Mouse (Mus musculus): ENCODE measurements around the gene Serp2. TPM values are rescaled to one million over a fixed set of nuclear protein-coding genes. Genes with fewer than 3 reads are reported as not detected.

Gene Serp2
- polyA plus RNA-seq, 1 experiment: 3.7 TPM

GRCm38 (mm10) chr14:76483701-76484100, 73.0 kb downstream of the Serp2 start:
- 100% methylated on average over 1 of the region's 1 CpGs for WGBS
- TF ChIP-seq CTCF (IDR thresholded peaks at IDR 0.05; ENCODE audit: borderline replicate concordance, control insufficient read depth, extremely low read depth, insufficient read depth, low read length, poor library complexity): no peak
- TF ChIP-seq POLR2A (IDR thresholded peaks at IDR 0.05; ENCODE audit: control insufficient read depth, extremely low read depth, insufficient read depth, low read length, poor library complexity): no peak
- Histone ChIP-seq H3K4me3 (ENCODE audit: control insufficient read depth, insufficient read depth, low read length) (no peak overlapping the region), H3K4me1 (replicated peaks; ENCODE audit: control insufficient read depth, insufficient read depth, low read length) (no peaks in the 10 kb centered on the region), H3K36me3 (ENCODE audit: control insufficient read depth, insufficient read depth, low read length) (no peaks in the 10 kb centered on the region), H3K27me3 (ENCODE audit: control insufficient read depth, insufficient read depth, low read length) (no peaks in the 10 kb centered on the region), H3K27ac (ENCODE audit: control insufficient read depth, insufficient read depth, low read length) (no peak overlapping the region)
- DNase-seq: no peak

Other genes starting within 250 kb of the Serp2 start
- gene Tsc22d1, start 141.9 kb downstream of the Serp2 start, polyA plus RNA-seq (2012; rRNA removed): 126 and 142 TPM in 2 replicates

All from thymus, adult 2 months (tissue).